Mouse (Mus musculus) embryonic facial prominence, embryonic 13.5 days (tissue): ENCODE results near the gene Nrbp1. TPM values are rescaled to one million over a fixed set of nuclear protein-coding genes. Genes with fewer than 3 reads are reported as not detected.
A peak's percentile ranks its signal among the peaks of the same experiment; 100 is the strongest.

Experiments used
- ATAC-seq: fragments of 200-750 bp; cut with Nextera tagmentation; 2 replicates; pipeline ENCODE4 v1.8.0; 2017; ENCODE audit warnings: low read depth; ENCODE audit not compliant: insufficient number of reproducible peaks, insufficient read depth, low FRiP score, low TSS enrichment
- H3K27ac ChIP-seq: fragments of 300-500 bp; sonication (generic); 2 replicates; pipeline ENCODE4 v1.5.1; 2015; ENCODE audit warnings: moderate library complexity, mild to moderate bottlenecking, inconsistent platforms
- H3K27me3 ChIP-seq: fragments of 300-500 bp; sonication (generic); 2 replicates; pipeline ENCODE4 v1.6.1; 2015; ENCODE audit warnings: mild to moderate bottlenecking, inconsistent platforms
- H3K36me3 ChIP-seq: fragments of 300-500 bp; sonication (generic); 2 replicates; pipeline ENCODE4 v1.6.1; 2015; ENCODE audit warnings: mild to moderate bottlenecking, inconsistent platforms
- H3K4me1 ChIP-seq: fragments of 300-500 bp; sonication (generic); 2 replicates; pipeline ENCODE4 v1.6.1; 2015; ENCODE audit warnings: inconsistent platforms
- H3K4me2 ChIP-seq: fragments of 300-500 bp; sonication (generic); 2 replicates; pipeline ENCODE4 v1.6.1; 2015; ENCODE audit warnings: moderate library complexity, mild to moderate bottlenecking, inconsistent platforms
- H3K4me3 ChIP-seq: fragments of 300-500 bp; sonication (generic); 2 replicates; pipeline ENCODE4 v1.5.1; 2015; ENCODE audit warnings: mild to moderate bottlenecking, inconsistent platforms
- H3K9ac ChIP-seq: fragments of 300-500 bp; sonication (generic); 2 replicates; pipeline ENCODE4 v1.6.1; 2015; ENCODE audit warnings: mild to moderate bottlenecking, inconsistent platforms
- H3K9me3 ChIP-seq: fragments of 300-500 bp; sonication (generic); 2 replicates; pipeline ENCODE4 v1.6.1; 2016; ENCODE audit warnings: inconsistent platforms
- WGBS: fragments of 180-500 bp; shearing (Covaris S2); methylation state at CpG from one replicate; pipeline ENCODE4 v1.1.7; 2015; ENCODE audit warnings: mixed read lengths; 5-methylcytosine and 5-hydroxymethylcytosine counted together
- polyA plus RNA-seq: library from polyadenylated mRNA; unstranded; fragments of >200 nt; fragmentation: Nextera tagmentation; extraction: Ambion mirVana; gene quantifications from 2 replicates; pipeline ENCODE4 v1.2.1, GENCODE M21; 2015

The Nrbp1 gene
- polyA plus RNA-seq, result 159 and 161 TPM in 2 replicates

GRCm38 (mm10) chr5:31240637-31241521 is at the start of gene Nrbp1, which contains the start of gene Gm9970:
Gene Nrbp1 (plus strand): TSS chr5:31240864.
Gene Gm9970 (minus strand): TSS chr5:31241232.
- peak; percentile 99 for ATAC-seq
- H3K27me3 ChIP-seq, result no peaks in the 10 kb centered on the region
- peak within 1 kb of the TSS; percentile 99 for H3K27ac ChIP-seq
- H3K9ac ChIP-seq, result peak within 1 kb of the TSS; percentile 96
- peaks cover 23% of the 10 kb centered on the region for H3K36me3 ChIP-seq
- H3K4me3 ChIP-seq, result peak within 1 kb of the TSS; percentile 93
- peaks cover 8% of the 10 kb centered on the region for H3K4me1 ChIP-seq
- under 1% methylated on average over 103 of the region's 103 CpGs for WGBS
- H3K9me3 ChIP-seq, result no peaks in the 10 kb centered on the region; the same call in 1 of the 2 replicates
- peak within 1 kb of the TSS; percentile 92 for H3K4me2 ChIP-seq

GRCm38 (mm10) chr5:31192045-31192938 is 48.4 kb upstream of the Nrbp1 start:
- peaks cover 67% of the 10 kb centered on the region for H3K36me3 ChIP-seq
- no peaks in the 10 kb centered on the region for H3K27me3 ChIP-seq
- peak overlapping the region; percentile 81 for H3K4me2 ChIP-seq
- peak overlapping the region; percentile 87 for H3K4me3 ChIP-seq
- peak overlapping the region; percentile 97 for H3K9ac ChIP-seq
- WGBS, result 12% methylated on average over 42 of the region's 42 CpGs
- H3K27ac ChIP-seq, result peak overlapping the region; percentile 70
- H3K9me3 ChIP-seq, result no peaks in the 10 kb centered on the region
- H3K4me1 ChIP-seq, result peaks cover 21% of the 10 kb centered on the region
- peak; percentile 56 for ATAC-seq

GRCm38 (mm10) chr5:31192939-31193630 is 47.6 kb upstream of the Nrbp1 start, which contains the start of the genes Snx17 and Eif2b4:
Gene Snx17 (plus strand): TSS chr5:31193227.
Gene Eif2b4 (minus strand): TSS chr5:31193430.
- H3K36me3 ChIP-seq, result peaks cover 67% of the 10 kb centered on the region
- WGBS, result under 1% methylated on average over 48 of the region's 48 CpGs
- peak within 1 kb of the TSS; percentile 89 for H3K27ac ChIP-seq
- H3K4me2 ChIP-seq, result peak within 1 kb of the TSS; percentile 83
- H3K9me3 ChIP-seq, result no peaks in the 10 kb centered on the region
- H3K4me3 ChIP-seq, result peak within 1 kb of the TSS; percentile 87
- H3K27me3 ChIP-seq, result no peaks in the 10 kb centered on the region
- H3K9ac ChIP-seq, result peak within 1 kb of the TSS; percentile 97
- peak; percentile 95 for ATAC-seq
- H3K4me1 ChIP-seq, result peaks cover 21% of the 10 kb centered on the region

- Histone ChIP-seq H3K27me3 (no peaks in the 10 kb centered on the region), H3K36me3 (peaks cover 67% of the 10 kb centered on the region), H3K4me3 (peak overlapping the region; percentile 87), H3K4me2 (peak overlapping the region; percentile 83), H3K9me3 (no peaks in the 10 kb centered on the region), H3K27ac (peak overlapping the region; percentile 89), H3K9ac (peak overlapping the region; percentile 97), H3K4me1 (peaks cover 21% of the 10 kb centered on the region)
- ATAC-seq, result no peak
- WGBS, result 11% methylated on average over 25 of the region's 25 CpGs
These were observed 46.9 kb upstream of the Nrbp1 start for GRCm38 (mm10) chr5:31193631-31194281.

GRCm38 (mm10) chr5:31194486-31195485 is 45.9 kb upstream of the Nrbp1 start:
- peak overlapping the region; percentile 83 for H3K4me2 ChIP-seq

GRCm38 (mm10) chr5:31195671-31196070 is 45.0 kb upstream of the Nrbp1 start:
- Histone ChIP-seq H3K4me3 (no peak overlapping the region), H3K27me3 (no peaks in the 10 kb centered on the region), H3K4me1 (peaks cover 31% of the 10 kb centered on the region), H3K9ac (no peak overlapping the region), H3K36me3 (peaks cover 69% of the 10 kb centered on the region), H3K9me3 (peaks cover 6% of the 10 kb centered on the region), H3K4me2 (no peak overlapping the region), H3K27ac (no peak overlapping the region)
- WGBS, result 92% methylated on average over 4 of the region's 4 CpGs
- ATAC-seq, result no peak

More at GRCm38 (mm10) chr5:31194486-31195485, 45.9 kb upstream of the Nrbp1 start:
- H3K27ac ChIP-seq, result no peak overlapping the region
- no peaks in the 10 kb centered on the region for H3K9me3 ChIP-seq
- 92% methylated on average over 16 of the region's 16 CpGs for WGBS
- no peak for ATAC-seq
- H3K4me3 ChIP-seq, result peak overlapping the region; percentile 87
- H3K9ac ChIP-seq, result no peak overlapping the region; the same call in 1 of the 2 replicates
- H3K27me3 ChIP-seq, result no peaks in the 10 kb centered on the region
- H3K36me3 ChIP-seq, result peaks cover 69% of the 10 kb centered on the region
- H3K4me1 ChIP-seq, result peaks cover 23% of the 10 kb centered on the region

- Histone ChIP-seq H3K9ac (no peak overlapping the region), H3K27ac (no peak overlapping the region), H3K4me3 (no peak overlapping the region), H3K4me1 (peaks cover 36% of the 10 kb centered on the region), H3K9me3 (peaks cover 6% of the 10 kb centered on the region), H3K4me2 (no peak overlapping the region), H3K27me3 (no peaks in the 10 kb centered on the region), H3K36me3 (peaks cover 65% of the 10 kb centered on the region)
- no peak for ATAC-seq
- WGBS, result 95% methylated on average over 10 of the region's 10 CpGs
These were observed 44.5 kb upstream of the Nrbp1 start for GRCm38 (mm10) chr5:31196207-31196606.

GRCm38 (mm10) chr5:31197072-31197471 is 43.6 kb upstream of the Nrbp1 start:
- Histone ChIP-seq H3K36me3 (peaks cover 62% of the 10 kb centered on the region), H3K27ac (no peak overlapping the region), H3K4me1 (peaks cover 30% of the 10 kb centered on the region), H3K9me3 (peaks cover 6% of the 10 kb centered on the region), H3K27me3 (no peaks in the 10 kb centered on the region), H3K4me3 (no peak overlapping the region), H3K4me2 (no peak overlapping the region), H3K9ac (no peak overlapping the region)
- WGBS, result 91% methylated on average over 12 of the region's 12 CpGs
- ATAC-seq, result no peak

GRCm38 (mm10) chr5:31198170-31198569 is 42.5 kb upstream of the Nrbp1 start:
- Histone ChIP-seq H3K36me3 (peaks cover 70% of the 10 kb centered on the region), H3K4me2 (no peak overlapping the region), H3K4me1 (peaks cover 36% of the 10 kb centered on the region), H3K27me3 (no peaks in the 10 kb centered on the region), H3K4me3 (no peak overlapping the region), H3K9me3 (peaks cover 6% of the 10 kb centered on the region), H3K27ac (no peak overlapping the region), H3K9ac (no peak overlapping the region)
- ATAC-seq, result no peak
- WGBS, result 84% methylated on average over 9 of the region's 9 CpGs
